Mouse (Mus musculus) heart, embryonic 12.5 days (tissue): ENCODE data around the gene Ccnj. TPM values are rescaled to one million over a fixed set of nuclear protein-coding genes. Genes with fewer than 3 reads are reported as not detected.

Experiments
- ATAC-seq: fragments of 200-750 bp; cut with Nextera tagmentation; 2 replicates; pipeline ENCODE4 v1.8.0; 2017; ENCODE audit warnings: moderate TSS enrichment, moderate library complexity; ENCODE audit not compliant: insufficient number of reproducible peaks, low FRiP score
- H3K27ac ChIP-seq: fragments of 300-500 bp; sonication (generic); 2 replicates; pipeline ENCODE4 v1.5.1; 2016; ENCODE audit warnings: mild to moderate bottlenecking, moderate library complexity; ENCODE audit not compliant: poor library complexity, severe bottlenecking
- H3K27me3 ChIP-seq: fragments of 300-500 bp; sonication (generic); replicated peaks from 2 replicates; pipeline ENCODE4 v1.6.1; 2016; ENCODE audit warnings: mild to moderate bottlenecking, moderate library complexity
- H3K36me3 ChIP-seq: fragments of 300-500 bp; sonication (generic); 2 replicates; pipeline ENCODE4 v1.6.1; 2016; ENCODE audit warnings: mild to moderate bottlenecking, moderate library complexity
- H3K4me1 ChIP-seq: fragments of 300-500 bp; sonication (generic); replicated peaks from 2 replicates; pipeline ENCODE4 v1.6.1; 2016; ENCODE audit warnings: mild to moderate bottlenecking
- H3K4me2 ChIP-seq: fragments of 300-500 bp; sonication (generic); 2 replicates; pipeline ENCODE4 v1.6.1; 2016; ENCODE audit warnings: mild to moderate bottlenecking, moderate library complexity
- H3K4me3 ChIP-seq: fragments of 300-500 bp; sonication (generic); 2 replicates; pipeline ENCODE4 v1.5.1; 2016; ENCODE audit warnings: mild to moderate bottlenecking
- H3K9ac ChIP-seq: fragments of 300-500 bp; sonication (generic); 2 replicates; pipeline ENCODE4 v1.6.1; 2016; ENCODE audit warnings: mild to moderate bottlenecking, moderate library complexity
- H3K9me3 ChIP-seq: fragments of 300-500 bp; sonication (generic); replicated peaks from 2 replicates; pipeline ENCODE4 v1.6.1; 2016; ENCODE audit warnings: mild to moderate bottlenecking, moderate library complexity
- WGBS: fragments of 180-500 bp; shearing (Covaris S2); methylation state at CpG from one replicate; pipeline ENCODE4 v1.1.7; 2016; 5-methylcytosine and 5-hydroxymethylcytosine counted together
- polyA plus RNA-seq: library from polyadenylated mRNA; unstranded; fragments of >200 nt; fragmentation: Nextera tagmentation; extraction: Ambion mirVana; gene quantifications from 2 replicates; pipeline ENCODE4 v1.2.1, GENCODE M21; 2016

Ccnj gene
- polyA plus RNA-seq, 1 experiment from 2014 or later, result 13.3 TPM

- H3K27me3 ChIP-seq, result no peaks in the 10 kb centered on the region
- no peaks in the 10 kb centered on the region for H3K9me3 ChIP-seq
- H3K4me3 ChIP-seq, result no peak overlapping the region
- H3K4me2 ChIP-seq, result no peak overlapping the region
- H3K27ac ChIP-seq, result no peak overlapping the region
- WGBS, result 86% methylated on average over 13 of the region's 13 CpGs
- ATAC-seq, result no peak
- H3K36me3 ChIP-seq, result peaks cover 69% of the 10 kb centered on the region
- no peak overlapping the region for H3K9ac ChIP-seq
- no peaks in the 10 kb centered on the region; the same call in none of the 2 replicates for H3K4me1 ChIP-seq
Measured at GRCm38 (mm10) chr19:40844731-40845130, 13.7 kb downstream of the Ccnj start.

- no peaks in the 10 kb centered on the region; the same call in 1 of the 2 replicates for H3K4me1 ChIP-seq
- no peak overlapping the region for H3K27ac ChIP-seq
- H3K4me3 ChIP-seq, result no peak overlapping the region
- H3K27me3 ChIP-seq, result no peaks in the 10 kb centered on the region
- no peaks in the 10 kb centered on the region for H3K9me3 ChIP-seq
- no peak for ATAC-seq
- no peak overlapping the region for H3K9ac ChIP-seq
- WGBS, result 83% methylated on average over 12 of the region's 12 CpGs
- H3K36me3 ChIP-seq, result peaks cover 41% of the 10 kb centered on the region
- H3K4me2 ChIP-seq, result no peak overlapping the region
Measured at GRCm38 (mm10) chr19:40849391-40849790, 18.3 kb downstream of the Ccnj start.

- H3K27ac ChIP-seq, result no peak overlapping the region
- WGBS, result 37% methylated on average over 4 of the region's 4 CpGs
- H3K4me1 ChIP-seq, result 0 out of 2 replicates have a peak, but pooled peaks cover 3% of the 10 kb centered on the region
- no peak overlapping the region for H3K4me3 ChIP-seq
- no peaks in the 10 kb centered on the region for H3K36me3 ChIP-seq
- no peaks in the 10 kb centered on the region for H3K9me3 ChIP-seq
- H3K9ac ChIP-seq, result no peak overlapping the region
- 0 out of 2 replicates have a peak, but pooled peaks cover 6% of the 10 kb centered on the region for H3K27me3 ChIP-seq
- ATAC-seq, result no peak
- no peak overlapping the region for H3K4me2 ChIP-seq
Measured at GRCm38 (mm10) chr19:40859555-40859954, 28.5 kb downstream of the Ccnj start.

- no peak for ATAC-seq
- Histone ChIP-seq H3K9me3 (no peaks in the 10 kb centered on the region), H3K4me3 (no peak overlapping the region), H3K36me3 (no peaks in the 10 kb centered on the region), H3K9ac (no peak overlapping the region), H3K27ac (no peak overlapping the region), H3K4me1 (no peaks in the 10 kb centered on the region), H3K27me3 (peaks cover 32% of the 10 kb centered on the region), H3K4me2 (no peak overlapping the region)
- 27% methylated on average over 5 of the region's 5 CpGs for WGBS
Measured at GRCm38 (mm10) chr19:40868284-40868683, 37.2 kb downstream of the Ccnj start.

GRCm38 (mm10) chr19:40869425-40870105, 38.5 kb downstream of the Ccnj start:
- H3K4me1 ChIP-seq, result no peaks in the 10 kb centered on the region
- no peak overlapping the region for H3K9ac ChIP-seq
- peaks cover 37% of the 10 kb centered on the region for H3K27me3 ChIP-seq
- ATAC-seq, result no peak
- H3K9me3 ChIP-seq, result no peaks in the 10 kb centered on the region
- no peak overlapping the region for H3K27ac ChIP-seq
- H3K36me3 ChIP-seq, result no peaks in the 10 kb centered on the region
- H3K4me2 ChIP-seq, result no peak overlapping the region
- WGBS, result 81% methylated on average over 3 of the region's 3 CpGs
- no peak overlapping the region for H3K4me3 ChIP-seq

GRCm38 (mm10) chr19:40872955-40873665, 42.0 kb downstream of the Ccnj start:
- ATAC-seq, result peak; percentile 95
- Histone ChIP-seq H3K27me3 (peaks cover 47% of the 10 kb centered on the region), H3K9me3 (no peaks in the 10 kb centered on the region), H3K4me3 (peak overlapping the region; percentile 63), H3K36me3 (no peaks in the 10 kb centered on the region), H3K4me2 (peak overlapping the region; percentile 73), H3K9ac (peak overlapping the region; percentile 52), H3K27ac (peak overlapping the region; percentile 73), H3K4me1 (no peaks in the 10 kb centered on the region)
- WGBS, result 3% methylated on average over 51 of the region's 51 CpGs

GRCm38 (mm10) chr19:40881700-40882099, 50.6 kb downstream of the Ccnj start:
- 88% methylated on average over 4 of the region's 4 CpGs for WGBS
- H3K9me3 ChIP-seq, result no peaks in the 10 kb centered on the region
- H3K36me3 ChIP-seq, result no peaks in the 10 kb centered on the region
- no peak overlapping the region for H3K27ac ChIP-seq
- no peaks in the 10 kb centered on the region for H3K4me1 ChIP-seq
- H3K4me3 ChIP-seq, result no peak overlapping the region
- no peak overlapping the region for H3K4me2 ChIP-seq
- ATAC-seq, result no peak
- H3K27me3 ChIP-seq, result peaks cover 65% of the 10 kb centered on the region
- H3K9ac ChIP-seq, result no peak overlapping the region

GRCm38 (mm10) chr19:40888887-40889286, 57.8 kb downstream of the Ccnj start:
- ATAC-seq, result no peak
- H3K4me1 ChIP-seq, result no peaks in the 10 kb centered on the region

GRCm38 (mm10) chr19:40894071-40894506, 63.0 kb downstream of the Ccnj start:
- Histone ChIP-seq H3K27me3 (peaks cover 26% of the 10 kb centered on the region), H3K27ac (peak overlapping the region; percentile 86), H3K9ac (peak overlapping the region; percentile 66), H3K4me3 (peak overlapping the region; percentile 78), H3K36me3 (no peaks in the 10 kb centered on the region), H3K4me2 (peak overlapping the region; percentile 76), H3K4me1 (no peaks in the 10 kb centered on the region), H3K9me3 (peaks cover 7% of the 10 kb centered on the region; the same call in 1 of the 2 replicates)
- 51% methylated on average over 21 of the region's 21 CpGs for WGBS
- ATAC-seq, result 0 out of 2 replicates have a peak, but pooled peaks have one; percentile 20

More at GRCm38 (mm10) chr19:40888887-40889286, 57.8 kb downstream of the Ccnj start:
- no peak overlapping the region for H3K9ac ChIP-seq
- no peak overlapping the region for H3K27ac ChIP-seq
- no peak overlapping the region for H3K4me3 ChIP-seq
- H3K4me2 ChIP-seq, result no peak overlapping the region
- peaks cover 3% of the 10 kb centered on the region; the same call in 1 of the 2 replicates for H3K9me3 ChIP-seq
- no peaks in the 10 kb centered on the region for H3K36me3 ChIP-seq
- WGBS, result 76% methylated on average over 1 of the region's 1 CpGs
- H3K27me3 ChIP-seq, result peaks cover 56% of the 10 kb centered on the region

- Histone ChIP-seq H3K4me3 (peak within 1 kb of the TSS; percentile 78), H3K36me3 (no peaks in the 10 kb centered on the region), H3K9me3 (peaks cover 7% of the 10 kb centered on the region; the same call in 1 of the 2 replicates), H3K27me3 (peaks cover 22% of the 10 kb centered on the region), H3K9ac (peak within 1 kb of the TSS; percentile 66), H3K4me1 (no peaks in the 10 kb centered on the region), H3K27ac (peak within 1 kb of the TSS; percentile 86), H3K4me2 (peak within 1 kb of the TSS; percentile 76)
- ATAC-seq, result peak; percentile 92
- WGBS, result under 1% methylated on average over 87 of the region's 89 CpGs
Measured at GRCm38 (mm10) chr19:40894519-40895392, 63.7 kb downstream of the Ccnj start, which contains the start of gene Zfp518a. Zfp518a (plus strand) TSS chr19:40894705.
